Mouse (Mus musculus) ovary, adult 18-20 months (tissue): ENCODE results near the gene Scd4.
"Not testable (repeated sequence)": the region's sequence is repeated elsewhere in the genome, so short reads cannot be mapped to it uniquely, and the experiment has no call there.

ENCODE experiments used
- DNase-seq: peaks from one replicate; pipeline ENCODE4 v3.0.0; 2022; ENCODE audit warnings: low spot score, mixed read lengths

The Scd4 gene

DNA sequence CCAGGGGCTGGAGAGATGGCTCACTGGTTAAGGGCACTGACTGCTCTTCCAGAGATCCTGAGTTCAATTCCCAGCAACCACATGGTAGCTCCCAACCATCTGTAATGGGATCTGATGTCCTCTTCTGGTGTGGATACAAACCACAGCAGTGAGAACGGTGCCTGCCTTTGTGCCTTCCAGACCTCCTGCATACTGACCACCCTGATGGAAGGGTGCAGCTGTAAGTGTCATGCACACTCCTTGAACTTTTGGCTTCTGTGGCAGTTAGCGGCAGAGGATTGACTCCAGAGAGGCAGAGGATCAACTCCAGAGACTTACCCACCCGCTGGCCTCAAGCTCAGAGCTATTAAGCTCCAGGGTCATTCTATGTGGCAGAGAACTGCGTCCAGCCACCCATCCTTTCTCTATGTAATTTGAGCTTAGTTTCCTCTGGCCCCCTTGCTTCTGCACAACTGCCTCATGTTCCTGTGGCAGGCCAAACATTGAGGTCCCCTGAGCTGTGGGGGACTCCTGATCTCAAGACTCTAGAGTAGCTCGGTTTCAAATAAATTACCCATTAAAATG lies 16.1 kb upstream of the Scd4 start:
- no peak for DNase-seq

DNA sequence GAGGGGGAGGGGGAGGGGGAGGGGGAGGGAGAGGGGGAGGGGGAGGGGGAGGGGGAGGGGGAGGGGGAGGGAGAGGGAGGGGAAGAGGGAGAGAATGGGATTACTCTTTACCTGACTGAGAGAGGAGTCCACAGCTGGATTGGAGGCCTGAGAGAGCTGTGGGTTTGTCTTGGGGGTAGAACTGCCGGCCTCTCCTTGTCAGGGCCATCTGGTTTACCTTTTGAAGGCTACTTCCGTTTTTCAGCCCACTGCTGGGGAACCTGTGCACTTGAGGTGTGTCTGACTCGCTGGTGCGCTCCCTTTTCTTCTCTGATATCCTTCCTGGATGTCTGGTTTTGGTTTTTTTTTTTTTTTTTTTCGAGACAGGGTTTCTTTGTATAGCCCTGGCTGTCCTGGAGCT lies 15.5 kb upstream of the Scd4 start:
- no peak for DNase-seq

DNA sequence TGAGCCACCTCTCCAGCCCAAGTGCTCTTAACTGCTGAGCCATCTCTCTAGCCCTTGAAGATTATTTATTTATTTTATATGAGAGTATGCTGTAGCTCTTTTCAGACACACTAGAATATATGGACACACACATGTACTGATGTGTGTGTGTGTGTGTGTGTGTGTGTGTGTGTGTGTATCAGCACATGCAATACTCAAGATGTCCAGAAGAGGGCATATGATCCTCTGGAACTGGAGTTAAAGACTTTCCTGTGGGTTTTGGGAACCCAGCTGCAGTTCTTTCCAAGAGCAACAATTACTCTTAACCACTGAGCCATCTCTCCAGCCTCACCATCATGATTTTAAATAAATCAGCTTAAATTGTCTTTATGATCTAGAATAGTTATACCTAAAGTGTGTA lies 14.3 kb upstream of the Scd4 start:
- DNase-seq, result no peak

DNA sequence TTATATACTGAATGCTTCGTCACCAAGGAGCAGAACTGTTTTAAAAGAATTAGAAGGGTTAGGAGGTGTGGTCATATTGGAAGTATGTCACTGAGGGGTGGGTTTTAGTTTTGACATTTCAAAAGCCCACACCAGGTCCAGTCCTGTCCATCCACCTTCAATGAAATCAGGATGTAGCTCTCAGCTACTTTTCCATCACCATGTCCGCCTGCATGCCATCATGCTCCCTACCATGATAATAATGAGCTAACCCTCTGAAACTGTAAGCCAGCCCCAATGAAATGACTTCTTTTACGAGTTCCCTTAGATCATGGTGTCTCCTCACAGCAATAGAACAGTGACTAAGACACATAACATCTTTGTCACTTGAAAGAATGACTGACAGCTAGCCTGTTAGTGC lies 12.6 kb upstream of the Scd4 start:
- no peak for DNase-seq

DNA sequence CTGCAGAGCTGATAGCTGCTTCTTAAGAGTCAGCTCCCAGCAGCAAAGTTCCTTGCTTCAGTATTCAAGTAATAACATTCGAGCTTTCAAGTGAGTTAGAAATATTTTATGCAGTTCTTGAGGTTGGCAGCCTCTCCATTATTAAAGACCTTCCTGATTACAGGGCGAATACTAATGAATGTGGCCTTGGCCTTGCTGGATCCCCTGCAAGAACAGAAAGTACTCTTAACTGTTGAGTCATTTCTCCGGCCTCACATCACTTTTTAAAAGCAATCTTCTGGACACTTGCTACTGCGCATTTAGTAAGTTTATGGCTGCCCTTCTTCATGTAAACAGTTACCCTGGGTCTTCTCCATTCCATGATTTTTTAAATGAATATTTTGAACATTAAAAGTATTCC lies 11.7 kb upstream of the Scd4 start:
- peak; percentile 62 for DNase-seq

DNA sequence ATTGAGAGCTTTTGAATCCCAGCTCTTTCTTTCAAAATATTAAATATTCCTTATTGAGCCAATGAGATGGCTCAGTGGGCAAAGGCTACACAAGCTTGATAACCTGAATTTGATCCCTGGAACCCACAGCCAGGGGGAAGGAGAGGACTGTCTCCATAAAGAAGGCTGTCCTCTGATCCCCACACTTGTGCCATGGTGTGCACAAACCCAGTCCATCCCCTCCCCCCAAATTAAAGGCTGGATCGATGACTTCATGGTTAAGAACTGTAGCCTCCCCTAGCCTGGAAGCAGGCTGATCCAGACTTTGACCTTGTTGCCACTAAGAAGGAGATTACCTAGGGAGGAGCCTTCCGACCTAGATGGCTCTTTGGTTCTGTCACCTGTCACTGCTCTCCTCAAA lies 11.3 kb upstream of the Scd4 start:
- no peak for DNase-seq

DNA sequence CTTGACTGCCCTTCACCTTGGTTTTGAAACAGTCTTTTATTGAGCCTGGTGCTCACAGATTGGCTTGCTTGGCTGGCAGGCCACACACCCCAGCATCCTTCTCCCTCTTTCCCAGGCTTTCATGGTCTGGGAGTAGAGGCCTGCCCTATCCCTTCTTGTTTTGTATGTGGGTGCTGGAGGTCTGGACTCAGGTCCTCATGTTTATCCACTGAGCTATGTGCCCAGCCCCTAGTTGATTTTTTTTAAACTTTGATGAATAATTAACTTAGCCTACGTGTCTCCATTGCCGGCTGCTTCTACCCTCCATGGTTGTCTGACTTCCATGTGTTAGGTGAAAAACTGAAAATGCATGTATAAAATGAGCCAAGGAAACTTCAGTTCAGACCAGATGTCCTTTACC lies 3.3 kb upstream of the Scd4 start:
- no peak for DNase-seq

DNA sequence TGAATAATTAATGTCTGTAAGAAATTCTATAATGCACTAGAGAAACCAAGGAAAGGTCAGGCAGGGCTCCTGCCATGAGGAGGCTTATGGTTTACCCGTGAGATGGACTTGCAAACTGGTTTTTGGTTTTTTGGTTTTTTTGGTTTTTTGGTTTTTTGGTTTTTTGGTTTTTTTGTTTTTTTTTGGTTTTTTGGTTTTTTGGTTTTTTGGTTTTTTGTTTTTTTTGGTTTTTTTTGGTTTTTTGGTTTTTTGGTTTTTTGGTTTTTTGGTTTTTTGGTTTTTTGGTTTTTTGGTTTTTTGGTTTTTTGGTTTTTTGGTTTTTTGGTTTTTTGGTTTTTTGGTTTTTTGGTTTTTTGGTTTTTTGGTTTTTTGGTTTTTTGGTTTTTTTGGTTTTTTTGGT lies 1.8 kb upstream of the Scd4 start:
- DNase-seq, result not testable (repeated sequence)

DNA sequence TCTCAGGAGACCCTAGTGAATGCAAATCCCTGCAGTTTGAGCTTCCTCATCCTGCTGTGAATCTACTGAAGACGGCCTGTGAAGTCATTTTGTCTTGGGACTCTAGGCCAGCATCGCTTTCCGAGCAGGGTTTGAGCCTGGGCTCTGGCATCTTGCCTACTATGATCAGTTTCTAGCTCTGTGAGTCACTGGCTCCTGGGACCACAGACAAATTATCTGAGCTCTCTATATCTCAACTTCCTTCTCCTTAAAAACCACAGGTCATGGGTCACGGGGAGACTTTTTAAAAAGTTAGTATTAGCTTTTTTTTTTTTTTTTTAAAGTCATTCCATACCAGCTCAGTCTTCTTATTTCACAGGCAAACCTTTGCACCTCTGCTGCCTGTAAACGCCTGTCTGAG lies 981 bp upstream of the Scd4 start:
- no peak for DNase-seq

DNA sequence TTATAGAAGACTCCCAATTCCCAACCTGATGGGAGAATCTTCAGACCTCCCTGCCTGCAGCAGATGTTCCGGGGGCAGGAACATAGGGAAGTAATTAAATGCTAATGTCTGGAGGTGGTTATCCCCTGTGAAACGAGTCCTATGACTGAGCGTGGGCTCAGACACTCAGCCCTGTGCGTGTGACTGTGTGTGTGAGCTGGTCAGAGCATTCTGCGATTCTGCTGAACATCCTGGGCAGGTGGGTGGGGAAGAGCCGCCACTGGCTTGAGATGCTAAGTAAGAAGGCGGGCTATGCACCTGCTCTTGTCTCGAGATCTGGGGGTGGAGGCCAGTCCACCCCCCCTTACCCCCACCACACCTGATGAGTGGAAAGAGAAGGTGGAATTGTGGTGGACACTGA lies 566 bp upstream of the Scd4 start:
- no peak for DNase-seq

DNA sequence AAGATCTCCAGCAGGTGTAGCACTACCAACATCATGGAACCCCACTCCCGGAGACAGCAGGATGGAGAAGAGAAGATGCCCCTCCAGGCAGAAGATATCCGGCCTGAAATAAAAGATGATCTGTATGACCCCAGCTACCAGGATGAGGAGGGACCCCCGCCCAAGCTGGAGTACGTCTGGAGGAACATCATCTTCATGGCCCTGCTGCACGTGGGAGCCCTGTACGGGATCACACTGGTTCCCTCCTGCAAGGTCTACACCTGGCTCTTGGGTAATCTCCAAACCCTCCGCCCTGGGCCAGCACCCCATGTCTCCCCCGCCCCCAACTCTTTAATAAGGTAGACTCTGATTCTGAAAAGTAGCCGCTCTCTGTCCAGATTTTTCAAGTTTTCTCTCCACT lies 1.1 kb downstream of the Scd4 start:
- no peak for DNase-seq

DNA sequence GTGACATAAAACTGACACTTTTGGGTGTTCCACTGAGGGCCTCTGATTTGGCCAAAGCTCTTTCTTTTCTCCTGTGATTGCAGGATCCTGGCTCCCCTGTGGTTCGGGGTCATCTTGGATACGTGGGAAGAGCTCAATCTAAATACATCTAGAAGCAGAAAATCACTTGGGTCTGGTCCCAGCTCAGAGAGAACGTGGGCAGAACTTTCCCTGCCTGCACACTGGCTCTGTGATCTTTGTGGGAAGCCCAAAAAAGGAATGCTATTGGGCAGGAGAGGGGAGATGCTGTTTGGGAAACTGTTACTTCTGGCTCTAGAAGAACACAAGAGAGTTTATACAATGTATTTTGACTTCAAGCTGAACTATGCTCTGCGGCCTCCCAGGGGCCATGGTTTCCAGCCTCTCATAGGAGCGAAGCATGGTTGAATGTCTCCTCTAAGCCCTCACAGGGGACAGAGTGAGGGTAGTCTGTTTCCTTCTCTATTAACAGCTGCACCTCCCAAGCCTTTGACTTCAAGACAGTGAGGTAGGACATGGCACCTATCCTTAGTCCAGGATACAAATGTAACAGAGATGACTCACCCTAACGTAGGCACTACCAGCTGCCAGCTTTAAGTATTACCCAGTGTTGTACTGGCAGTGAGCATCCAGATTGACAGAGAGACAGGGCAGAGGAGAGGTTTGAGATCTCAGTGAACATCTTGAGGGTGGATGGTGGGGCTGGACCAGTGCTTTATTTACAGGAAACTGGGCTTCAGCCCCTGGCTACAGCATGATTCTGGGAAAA lies 3.2 kb downstream of the Scd4 start:
- DNase-seq, result no peak

DNA sequence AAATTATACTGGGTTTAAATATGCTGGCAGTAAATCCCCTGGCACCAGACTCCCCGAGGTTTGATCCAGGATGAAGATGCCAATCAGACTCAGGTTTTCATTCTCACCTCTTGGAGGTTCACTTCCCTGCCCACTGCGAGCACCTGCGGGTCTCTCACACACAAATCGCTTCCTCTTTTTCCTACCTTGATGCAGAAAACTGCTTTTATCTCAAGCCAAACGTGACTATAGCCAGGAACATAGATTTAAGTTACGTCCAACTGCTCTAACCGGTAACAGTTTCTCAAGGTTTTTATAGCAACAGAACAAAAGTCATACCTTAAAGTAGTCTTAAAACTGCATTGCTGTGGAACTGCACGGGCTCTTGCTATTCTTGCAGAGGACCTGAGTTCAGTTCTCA lies 16.8 kb downstream of the Scd4 start:
- DNase-seq, result no peak

DNA sequence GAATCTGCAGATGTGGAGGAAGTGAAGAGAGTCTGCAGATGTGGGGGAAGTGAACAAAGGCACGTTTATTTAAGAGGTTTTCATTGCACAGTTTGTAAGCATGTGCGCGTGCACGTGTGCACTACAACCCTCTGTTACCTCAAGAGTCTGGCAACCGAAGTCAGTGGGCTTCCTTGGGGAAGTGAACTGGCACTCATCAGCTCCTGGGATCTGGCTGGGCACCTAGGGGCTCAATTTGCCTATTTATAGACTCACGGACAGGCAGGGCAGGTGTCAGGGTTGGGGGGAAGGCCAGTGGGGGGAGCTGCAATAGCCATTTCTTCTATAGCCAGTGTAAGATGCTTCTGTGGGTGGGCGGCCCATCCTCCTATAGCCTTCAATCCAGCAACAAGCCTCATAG lies 18.9 kb downstream of the Scd4 start:
- DNase-seq, result no peak

DNA sequence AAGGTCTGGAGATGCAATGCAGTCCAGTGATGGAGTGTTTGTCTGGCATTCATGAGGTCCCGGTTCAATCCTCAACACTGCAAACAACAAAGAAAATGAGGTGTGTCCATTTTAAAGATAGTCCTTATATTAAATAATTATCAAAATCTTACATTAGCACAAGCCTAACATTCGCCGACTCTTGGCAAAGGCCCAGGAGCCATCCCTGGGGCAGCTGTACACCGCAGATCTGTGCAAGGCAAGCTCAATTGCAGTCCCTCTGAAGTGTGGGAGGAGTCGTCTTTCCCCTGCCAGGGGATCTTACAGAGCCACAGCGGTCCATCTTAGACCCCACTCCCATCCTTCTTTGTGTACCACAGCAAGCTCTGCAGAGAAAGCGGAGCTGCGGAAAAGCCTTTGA lies 25.8 kb downstream of the Scd4 start:
- DNase-seq, result no peak

DNA sequence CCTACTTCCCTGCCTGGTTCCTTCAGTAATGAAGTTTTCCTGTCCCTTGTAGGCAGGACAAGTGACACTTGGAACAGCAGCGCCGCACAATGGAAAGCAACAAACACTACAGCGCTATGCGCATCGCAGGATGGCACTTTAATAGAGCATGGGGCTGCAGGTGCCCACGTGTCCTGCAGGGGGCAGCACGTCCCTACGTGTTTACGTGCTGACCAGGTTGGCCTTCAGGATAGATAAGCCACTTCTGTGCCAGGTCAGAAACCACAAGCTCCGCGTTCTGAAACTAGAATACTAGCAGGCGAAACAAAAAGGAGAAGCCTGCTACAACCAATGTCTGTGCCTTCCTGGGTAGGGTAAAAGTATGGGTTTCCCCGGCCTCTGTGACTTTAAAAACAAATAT lies 30.6 kb downstream of the Scd4 start:
- DNase-seq, result peak; percentile 37

DNA sequence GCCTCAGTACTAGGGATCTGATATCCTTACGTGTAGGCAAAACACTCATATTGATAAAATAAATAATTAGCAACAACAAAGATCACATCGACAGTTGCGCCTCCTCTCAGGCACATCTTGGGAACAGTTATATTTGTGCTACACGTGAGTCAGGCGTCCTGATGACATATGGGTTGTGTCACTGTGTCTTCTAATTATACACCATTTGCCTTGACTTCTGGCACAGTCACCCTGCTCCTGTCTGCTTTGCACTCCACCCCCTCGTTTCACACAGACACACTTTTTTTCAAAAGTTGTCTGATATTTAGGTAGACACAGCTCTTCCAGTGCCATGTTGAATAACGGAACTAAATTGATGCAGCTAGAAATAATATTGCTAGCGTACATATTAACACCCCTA lies 31.1 kb downstream of the Scd4 start:
- DNase-seq, result no peak

DNA sequence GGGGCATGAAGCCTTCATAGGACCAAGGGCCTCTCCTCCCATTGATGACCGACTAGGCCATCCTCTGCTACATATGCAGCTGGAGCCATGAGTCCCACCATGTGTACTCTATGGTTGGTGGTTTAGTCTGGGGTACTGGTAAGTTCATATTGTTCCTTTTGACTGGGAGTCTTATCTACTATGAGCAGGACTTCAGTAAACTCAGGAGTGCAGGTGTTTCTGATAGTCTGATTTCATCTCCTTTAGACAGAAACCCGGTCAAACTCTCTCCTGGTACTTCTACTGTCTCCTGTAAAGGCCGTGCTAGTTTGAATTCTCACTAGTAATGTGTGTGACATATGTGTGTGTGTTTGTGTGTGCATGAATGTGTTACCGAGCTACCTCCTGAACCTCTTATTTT lies 32.8 kb downstream of the Scd4 start:
- no peak for DNase-seq

DNA sequence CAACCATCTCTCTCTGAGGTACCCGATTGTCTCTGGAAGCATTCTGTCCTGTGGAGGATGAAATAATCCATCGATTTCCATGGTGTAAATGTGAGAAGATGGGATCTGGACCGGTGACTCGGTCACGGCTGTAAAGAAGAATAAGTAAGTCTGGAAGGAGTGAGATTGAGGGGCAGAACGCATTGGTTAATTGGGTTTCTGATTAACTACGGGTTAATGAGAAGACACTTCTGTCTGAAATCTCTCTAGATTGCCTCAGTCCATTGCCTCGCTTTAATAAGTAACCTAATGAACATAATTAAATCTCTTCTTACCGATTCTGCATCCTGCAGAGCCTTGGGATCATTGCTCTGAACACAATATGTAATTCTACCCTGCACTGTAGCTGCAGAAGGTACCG lies 34.2 kb downstream of the Scd4 start:
- not testable (repeated sequence) for DNase-seq

DNA sequence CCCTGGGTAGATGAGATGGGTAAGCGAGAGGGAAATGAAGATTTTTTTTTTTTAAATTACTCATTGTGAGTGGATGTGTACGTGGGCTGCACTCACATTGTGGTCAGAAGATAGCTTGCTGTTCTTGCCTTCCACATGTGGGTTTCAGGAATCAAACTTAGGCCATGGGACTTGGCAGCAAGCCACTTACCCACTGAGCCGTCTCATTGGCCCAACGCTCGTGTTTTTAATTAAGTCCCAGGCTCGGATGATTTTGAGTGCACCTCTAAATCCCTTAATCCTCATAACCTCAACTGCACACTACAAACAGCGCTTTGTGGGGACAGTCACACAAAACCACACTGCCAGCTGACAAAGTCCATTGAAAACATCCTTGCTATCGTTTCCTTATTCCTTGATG lies 36.5 kb downstream of the Scd4 start:
- DNase-seq, result no peak

DNA sequence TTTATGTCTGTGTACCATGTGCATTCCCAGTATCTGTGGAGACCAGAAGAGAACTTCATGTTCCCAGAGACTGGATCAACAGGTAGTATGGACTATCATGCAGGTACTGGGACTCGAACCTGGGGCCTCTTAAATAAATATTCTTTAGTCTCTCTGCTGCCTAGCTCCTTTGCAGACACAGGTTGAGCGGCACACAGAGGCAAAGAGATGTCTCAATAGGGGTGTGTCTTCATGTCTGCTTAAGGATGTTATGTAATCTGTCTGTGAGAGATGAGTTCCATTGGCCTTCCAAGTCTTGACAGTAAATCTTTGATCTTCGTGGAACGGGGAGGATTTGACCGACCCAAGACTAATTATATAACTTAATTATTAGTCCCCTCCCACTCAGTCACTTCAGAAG lies 37.3 kb downstream of the Scd4 start:
- DNase-seq, result no peak

DNA sequence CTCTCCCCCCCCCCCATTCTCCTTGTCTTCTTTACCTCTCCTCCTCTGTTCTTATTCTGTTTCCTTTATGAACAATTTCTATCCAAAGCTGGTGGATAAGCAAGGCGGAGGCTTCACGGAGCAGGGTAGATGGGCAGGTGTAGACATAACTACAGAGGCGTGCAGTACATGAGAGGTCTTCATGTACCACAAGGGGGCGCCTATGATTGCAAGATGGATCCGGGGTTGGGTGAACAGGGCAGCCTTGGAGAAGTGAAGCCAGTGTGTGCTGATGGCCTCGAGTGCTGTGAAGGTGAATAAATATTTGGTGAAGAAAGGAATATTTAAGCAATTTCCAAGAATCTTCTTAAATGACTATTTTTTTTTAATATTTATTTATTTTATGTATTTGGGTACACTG lies 40.1 kb downstream of the Scd4 start:
- peak; percentile 59 for DNase-seq

DNA sequence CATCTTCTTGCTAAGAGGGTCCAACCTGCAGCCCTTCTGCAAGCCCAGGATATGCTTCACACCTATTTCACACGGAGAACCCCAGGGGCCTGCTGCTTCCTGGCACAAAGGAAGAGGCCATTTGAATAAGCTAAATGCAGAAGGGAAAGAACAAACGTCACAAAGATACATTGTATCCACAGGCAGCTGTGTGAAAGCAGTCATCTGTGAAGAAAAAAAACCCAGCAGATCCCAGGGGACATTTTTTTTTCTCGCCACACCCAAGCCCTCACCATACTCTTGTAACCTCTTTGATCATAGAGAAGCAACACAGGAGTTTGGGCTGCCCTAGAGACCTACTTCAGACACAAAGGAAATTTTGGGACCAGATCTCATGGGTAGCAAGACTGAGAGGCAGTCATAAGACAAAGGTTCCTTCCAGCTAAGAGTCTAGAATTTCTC lies 43.6 kb downstream of the Scd4 start:
- DNase-seq, result no peak
